Mouse (Mus musculus) midbrain, postnatal 0 days (tissue): Measurements from ENCODE around the gene Srpr. TPM values are rescaled to one million over a fixed set of nuclear protein-coding genes. Genes with fewer than 3 reads are reported as not detected.
A peak's percentile ranks its signal among the peaks of the same experiment; 100 is the strongest.

Source experiments
- ATAC-seq: fragments of 200-750 bp; cut with Nextera tagmentation; 2 replicates; pipeline ENCODE4 v1.8.0; 2017; ENCODE audit warnings: moderate number of reproducible peaks, mild to moderate bottlenecking, moderate TSS enrichment, moderate library complexity; ENCODE audit not compliant: low FRiP score
- DNase-seq: peaks from one replicate; pipeline ENCODE4 v3.0.0-alpha.2; 2015; ENCODE audit warnings: low spot score
- H3K27ac ChIP-seq: fragments of 300-500 bp; sonication (generic); 2 replicates; pipeline ENCODE4 v1.5.1; 2014; ENCODE audit warnings: low read depth, mild to moderate bottlenecking, low read length, mixed read lengths
- H3K27me3 ChIP-seq: fragments of 300-500 bp; sonication (generic); 2 replicates; pipeline ENCODE4 v1.6.1; 2014; ENCODE audit warnings: low read length, control low read depth, mixed read lengths; ENCODE audit not compliant: insufficient read depth
- H3K36me3 ChIP-seq: fragments of 300-500 bp; sonication (generic); 2 replicates; pipeline ENCODE4 v1.6.1; 2014; ENCODE audit warnings: low read length, control low read depth, mixed read lengths; ENCODE audit not compliant: insufficient read depth
- H3K4me1 ChIP-seq: fragments of 300-500 bp; sonication (generic); 2 replicates; pipeline ENCODE4 v1.6.1; 2014; ENCODE audit warnings: mild to moderate bottlenecking, control low read depth, antibody characterized with exemption, low read length, mixed read lengths; ENCODE audit not compliant: insufficient read depth
- H3K4me2 ChIP-seq: fragments of 300-500 bp; sonication (generic); 2 replicates; pipeline ENCODE4 v1.6.1; 2014; ENCODE audit warnings: low read depth, mild to moderate bottlenecking, low read length, mixed read lengths; ENCODE audit not compliant: poor library complexity, severe bottlenecking
- H3K4me3 ChIP-seq: fragments of 300-500 bp; sonication (generic); 2 replicates; pipeline ENCODE4 v1.5.1; 2014; ENCODE audit warnings: low read depth, mild to moderate bottlenecking, low read length, moderate library complexity
- H3K9ac ChIP-seq: fragments of 300-500 bp; sonication (generic); replicated peaks from 2 replicates; pipeline ENCODE4 v1.6.1; 2014; ENCODE audit warnings: mild to moderate bottlenecking, low read length, moderate library complexity, mixed read lengths; ENCODE audit not compliant: poor library complexity, severe bottlenecking
- H3K9me3 ChIP-seq: fragments of 300-500 bp; sonication (generic); 2 replicates; pipeline ENCODE4 v1.6.1; 2016; ENCODE audit warnings: low read length, control low read depth
- CTCF ChIP-seq: IDR thresholded peaks from 2 replicates; pipeline ENCODE4 v1.5.1; 2016; ENCODE audit warnings: antibody characterized with exemption, mild to moderate bottlenecking
- WGBS: fragments of 180-500 bp; shearing (Covaris S2); extraction: QIAGEN DNeasy Blood & Tissue Kit; methylation state at CpG from one replicate; pipeline ENCODE4 v1.1.7; 2014; 5-methylcytosine and 5-hydroxymethylcytosine counted together
- polyA plus RNA-seq: library from polyadenylated mRNA; unstranded; fragments of >200 nt; fragmentation: Nextera tagmentation; extraction: Ambion mirVana; gene quantifications from 2 replicates; pipeline ENCODE4 v1.2.1, GENCODE M21; 2015
- total RNA-seq: library from RNA; depleted of rRNA; stranded (reverse); fragments of >200 nt; gene quantifications from 2 replicates; pipeline ENCODE4 v1.2.3, GENCODE M21; 2014

Srpr gene
- total and polyA plus RNA-seq, 2 experiments from 2014 or later, result 39.6 to 61.0 TPM

- no peak for TF ChIP-seq CTCF
- no peak overlapping the region for H3K4me2 ChIP-seq
- 96% methylated on average over 7 of the region's 7 CpGs for WGBS
These were observed 57.4 kb downstream of the Srpr start for GRCm38 (mm10) chr9:35257365-35257764.

DNA sequence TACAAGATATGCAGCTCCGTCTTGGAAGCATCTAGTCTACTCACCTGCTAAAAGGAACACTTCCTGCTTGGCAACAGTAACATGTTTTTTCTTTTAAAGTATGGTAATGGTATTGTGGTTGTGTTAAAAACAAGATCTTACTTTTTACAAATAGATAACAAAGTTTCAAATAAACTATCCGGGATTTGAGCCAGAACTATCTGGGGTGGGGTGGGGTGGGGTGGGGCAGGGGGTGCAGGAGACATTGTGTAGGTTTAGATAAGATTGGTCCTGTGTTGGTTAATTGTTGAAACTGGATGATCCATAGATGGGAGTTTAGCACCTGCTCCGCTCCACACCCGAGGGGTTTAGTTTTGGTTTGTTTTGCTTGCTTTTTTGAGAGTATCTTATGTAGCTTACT is 62.4 kb downstream of the Srpr start:
- Histone ChIP-seq H3K36me3 (no peaks in the 10 kb centered on the region), H3K27me3 (no peaks in the 10 kb centered on the region), H3K9ac (no peak overlapping the region), H3K27ac (no peak overlapping the region), H3K9me3 (no peaks in the 10 kb centered on the region), H3K4me1 (peaks cover 5% of the 10 kb centered on the region; the same call in 1 of the 2 replicates), H3K4me2 (no peak overlapping the region), H3K4me3 (no peak overlapping the region)
- DNase-seq (no peak), ATAC-seq (no peak)
- TF ChIP-seq CTCF, result no peak
- WGBS, result 88% methylated on average over 4 of the region's 4 CpGs

More at GRCm38 (mm10) chr9:35257365-35257764, 57.4 kb downstream of the Srpr start:
- no peak overlapping the region for H3K27ac ChIP-seq
- no peak for ATAC-seq
- H3K36me3 ChIP-seq, result no peaks in the 10 kb centered on the region
- DNase-seq, result no peak
- H3K4me1 ChIP-seq, result no peaks in the 10 kb centered on the region
- H3K9ac ChIP-seq, result no peak overlapping the region
- no peaks in the 10 kb centered on the region for H3K27me3 ChIP-seq
- H3K9me3 ChIP-seq, result no peaks in the 10 kb centered on the region
- no peak overlapping the region for H3K4me3 ChIP-seq

GRCm38 (mm10) chr9:35263431-35263830 is 63.5 kb downstream of the Srpr start:
- Histone ChIP-seq H3K27me3 (no peaks in the 10 kb centered on the region), H3K4me1 (peaks cover 9% of the 10 kb centered on the region; the same call in 1 of the 2 replicates), H3K4me3 (no peak overlapping the region), H3K27ac (no peak overlapping the region), H3K9me3 (no peaks in the 10 kb centered on the region), H3K36me3 (no peaks in the 10 kb centered on the region), H3K9ac (no peak overlapping the region), H3K4me2 (no peak overlapping the region)
- TF ChIP-seq CTCF, result no peak
- ATAC-seq (no peak), DNase-seq (no peak)
- 99% methylated on average over 2 of the region's 2 CpGs for WGBS

GRCm38 (mm10) chr9:35264509-35264908 is 64.5 kb downstream of the Srpr start:
- Histone ChIP-seq H3K27ac (no peak overlapping the region), H3K9me3 (no peaks in the 10 kb centered on the region), H3K4me2 (no peak overlapping the region), H3K4me3 (no peak overlapping the region), H3K9ac (no peak overlapping the region), H3K36me3 (no peaks in the 10 kb centered on the region), H3K27me3 (no peaks in the 10 kb centered on the region), H3K4me1 (peaks cover 12% of the 10 kb centered on the region; the same call in 1 of the 2 replicates)
- TF ChIP-seq CTCF, result no peak
- ATAC-seq, result no peak
- no peak for DNase-seq
- WGBS, result 88% methylated on average over 3 of the region's 3 CpGs

DNA sequence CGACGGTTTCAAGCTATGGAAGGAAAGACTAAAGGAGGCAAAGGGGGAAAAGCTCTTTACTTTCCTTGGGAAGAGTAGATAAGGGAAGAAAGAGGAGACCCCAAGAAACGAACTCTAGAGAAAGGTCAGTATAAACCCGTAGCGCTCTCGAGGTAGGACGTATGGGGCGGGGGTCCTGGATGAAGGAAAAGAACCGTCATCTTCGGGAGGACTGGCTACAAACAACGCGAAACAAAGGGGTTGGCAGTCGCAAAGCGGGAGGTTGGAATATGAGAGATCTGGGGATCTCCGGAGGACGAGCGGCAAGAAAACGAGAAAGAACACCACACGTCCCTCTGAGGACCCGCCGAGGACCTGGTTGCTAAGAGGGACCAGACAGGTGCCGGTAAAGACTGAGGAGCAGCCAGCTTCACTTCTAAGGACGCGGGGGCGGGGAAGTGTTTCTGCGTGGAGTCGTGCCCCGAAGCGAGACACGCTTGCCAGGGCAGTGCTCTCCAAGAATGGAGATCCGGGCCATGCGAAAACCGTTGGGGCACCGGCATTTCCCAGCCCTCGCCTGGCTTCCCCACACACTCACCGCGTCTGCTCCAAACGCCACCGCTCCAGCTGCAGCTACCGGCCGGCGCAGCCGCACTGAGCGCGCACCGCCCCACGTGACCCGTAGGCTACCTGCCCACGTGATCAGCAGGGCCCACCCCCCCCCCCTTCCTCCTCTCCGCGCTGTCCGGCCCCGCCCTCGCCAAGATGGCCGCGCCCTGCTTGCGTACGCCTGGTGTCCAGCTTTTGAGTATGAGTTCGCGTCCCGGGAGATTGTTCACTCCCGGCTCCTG is 67.4 kb downstream of the Srpr start, which contains the start of the genes Fam118b and Rpusd4:
Fam118b (minus strand) TSS at position 660 of the 830 bp plus-strand sequence.
Rpusd4 (plus strand) TSS at position 720 of the 830 bp plus-strand sequence.
- Histone ChIP-seq H3K4me2 (peak within 1 kb of the TSS; percentile 75), H3K4me3 (peak within 1 kb of the TSS; percentile 51), H3K27me3 (no peaks in the 10 kb centered on the region), H3K27ac (peak within 1 kb of the TSS; percentile 83), H3K9ac (peak within 1 kb of the TSS; percentile 75), H3K4me1 (peaks cover 12% of the 10 kb centered on the region; the same call in 1 of the 2 replicates), H3K9me3 (no peaks in the 10 kb centered on the region), H3K36me3 (no peaks in the 10 kb centered on the region)
- peak; percentile 94 for ATAC-seq
- DNase-seq, result peak; percentile 95
- TF ChIP-seq CTCF, result no peak
- WGBS, result 0% methylated on average over 57 of the region's 62 CpGs
